Mouse (Mus musculus): ENCODE data around the gene Tmem270.
A peak's percentile ranks its signal among the peaks of the same experiment; 100 is the strongest.
"Not testable (repeated sequence)": the region's sequence is repeated elsewhere in the genome, so short reads cannot be mapped to it uniquely, and the experiment has no call there.

Gene Tmem270

DNA sequence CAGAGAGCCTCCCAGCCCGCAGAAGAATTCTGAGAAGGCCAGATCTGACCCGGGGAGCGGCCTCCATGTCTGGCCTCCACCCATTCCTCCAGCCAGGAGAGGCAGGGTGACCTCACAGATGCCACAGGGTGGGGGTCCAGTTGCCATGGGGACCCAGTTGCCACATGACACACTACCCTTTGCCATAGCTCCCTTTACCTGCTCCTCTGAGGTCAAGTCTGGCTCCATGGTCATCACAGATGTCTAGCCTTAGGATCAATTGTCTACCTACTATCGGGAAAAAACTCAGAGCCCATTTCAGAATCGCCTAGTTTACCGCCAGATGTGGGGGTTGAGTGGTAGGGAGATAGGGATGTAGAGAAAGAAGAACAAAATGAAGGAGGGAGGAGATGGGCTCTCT, at the start of gene Tmem270:
Gene Tmem270, minus strand, starts transcription at position 101 of the 400 bp plus-strand sequence.
- DNase-seq (ENCODE audit: low read depth in 1 of 2, low spot score in 2 of 2), result no peak

GRCm38 (mm10) chr5:134955491-134955890, 49.0 kb upstream of the Tmem270 start:
- no peak for DNase-seq (ENCODE audit: low read depth in 1 of 2, low spot score in 2 of 2)

DNA sequence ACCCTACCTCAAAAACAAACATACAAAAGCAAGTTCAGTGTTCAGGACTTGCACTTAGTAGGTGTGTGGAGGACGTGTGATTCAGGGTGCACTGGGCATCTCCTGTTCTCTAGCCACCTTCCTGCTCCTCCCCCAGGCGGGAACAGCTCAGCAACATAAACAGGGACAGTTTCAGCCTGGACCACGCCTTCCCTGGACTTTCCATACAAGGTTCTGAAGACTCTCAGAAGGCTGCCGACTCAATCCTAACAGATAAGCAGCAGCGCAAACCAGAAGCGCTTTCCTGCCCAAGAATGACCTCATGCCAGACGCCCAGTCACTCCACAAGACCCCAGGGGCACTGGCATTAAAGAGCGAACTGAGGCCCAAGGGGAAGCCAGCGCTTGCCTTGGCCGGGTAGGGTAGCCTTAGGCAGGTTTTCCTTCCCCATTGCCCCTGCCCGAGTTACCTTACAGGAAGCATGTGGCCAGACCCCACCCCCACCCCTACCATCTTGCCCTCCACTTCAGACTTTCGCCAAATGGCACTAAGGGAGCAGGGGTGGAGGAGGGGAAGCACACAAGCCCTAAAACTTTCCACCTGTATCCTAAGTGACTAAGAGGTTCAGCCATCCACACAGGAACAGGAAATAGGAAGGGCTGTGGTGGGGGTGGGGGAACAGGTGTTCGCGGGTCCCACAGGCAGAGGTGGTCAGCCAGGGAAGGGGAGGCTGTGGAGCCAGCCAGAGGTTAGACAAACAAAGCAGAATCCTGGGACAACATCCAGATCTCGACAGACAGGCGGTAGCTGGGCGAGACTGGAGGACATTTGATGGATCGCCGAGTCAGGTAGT, 44.7 kb upstream of the Tmem270 start:
- no peak for DNase-seq (ENCODE audit: low read depth in 1 of 2, low spot score in 2 of 2)

DNA sequence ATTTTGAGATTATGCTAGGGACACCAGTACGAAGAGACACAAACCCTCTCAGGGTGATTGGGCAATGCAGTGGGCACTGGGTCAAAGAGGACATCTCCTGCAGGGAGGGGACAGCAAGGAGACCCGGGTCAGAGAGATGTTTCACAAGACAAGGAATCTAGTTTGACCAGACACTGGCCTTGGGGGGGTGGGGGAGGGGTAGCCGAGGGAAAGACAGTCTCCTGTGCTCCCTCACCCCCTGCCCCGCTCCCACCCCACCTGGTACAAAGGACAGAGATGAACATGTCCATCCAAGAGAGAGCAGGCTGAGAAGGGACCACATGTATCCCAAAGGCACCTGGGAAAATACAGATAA, 41.5 kb upstream of the Tmem270 start:
- no peak for DNase-seq (ENCODE audit: low read depth in 1 of 2, low spot score in 2 of 2)

- DNase-seq (ENCODE audit: low read depth in 1 of 2, low spot score in 2 of 2), result no peak
These were observed 41.0 kb upstream of the Tmem270 start for GRCm38 (mm10) chr5:134947420-134948084.

- no peak for DNase-seq (ENCODE audit: low read depth in 1 of 2, low spot score in 2 of 2)
These were observed 40.3 kb upstream of the Tmem270 start, which contains the start of gene Cldn4 for GRCm38 (mm10) chr5:134946857-134947255. TSS of gene Cldn4 (minus strand) at chr5:134946934.

DNA sequence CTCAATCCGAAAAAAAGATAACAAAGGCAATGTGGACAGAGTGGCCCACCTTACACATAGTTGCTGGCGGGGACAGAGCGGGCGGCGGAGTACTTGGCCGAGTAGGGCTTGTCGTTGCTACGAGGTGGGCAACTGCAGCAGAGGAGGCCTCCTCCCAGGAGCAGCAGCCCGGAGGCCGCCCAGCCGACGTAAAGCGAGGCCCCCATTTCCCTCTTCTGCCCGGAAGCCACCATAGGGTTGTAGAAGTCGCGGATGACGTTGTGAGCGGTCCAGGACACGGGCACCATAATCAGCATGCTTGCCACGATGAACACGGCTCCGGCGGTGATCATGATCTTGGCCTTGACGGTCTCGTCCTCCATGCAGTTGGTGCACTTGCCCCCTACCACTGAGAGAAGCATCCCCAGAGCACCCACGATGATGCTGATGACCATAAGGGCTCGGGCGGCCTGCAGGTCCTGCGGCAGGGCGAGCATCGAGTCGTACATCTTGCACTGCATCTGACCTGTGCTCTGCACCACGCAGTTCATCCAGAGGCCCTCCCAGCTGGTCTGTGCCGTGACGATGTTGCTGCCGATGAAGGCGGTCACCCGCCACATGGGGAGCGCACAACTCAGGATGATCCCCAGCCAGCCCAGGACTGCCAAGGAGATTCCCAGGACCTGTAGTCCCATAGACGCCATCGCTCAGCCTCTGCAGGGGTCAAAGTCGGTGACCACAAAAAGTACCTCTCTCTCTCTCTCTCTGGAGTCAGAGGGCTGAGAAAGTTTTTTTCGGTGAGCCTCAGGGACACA, 39.7 kb upstream of the Tmem270 start:
- DNase-seq (ENCODE audit: low read depth in 1 of 2, low spot score in 2 of 2), result no peak

- DNase-seq (ENCODE audit: low read depth in 1 of 2, low spot score in 2 of 2), result no peak
These were observed 38.9 kb upstream of the Tmem270 start for GRCm38 (mm10) chr5:134945266-134945959.

- no peak for DNase-seq (ENCODE audit: low read depth in 1 of 2, low spot score in 2 of 2)
These were observed 37.6 kb upstream of the Tmem270 start for GRCm38 (mm10) chr5:134944179-134944578.

- DNase-seq (ENCODE audit: low read depth in 1 of 2, low spot score in 2 of 2), result no peak
These were observed 36.2 kb upstream of the Tmem270 start for GRCm38 (mm10) chr5:134942740-134943139.

GRCm38 (mm10) chr5:134941472-134942209, 35.1 kb upstream of the Tmem270 start:
- no peak for DNase-seq (ENCODE audit: low read depth in 1 of 2, low spot score in 2 of 2)

DNA sequence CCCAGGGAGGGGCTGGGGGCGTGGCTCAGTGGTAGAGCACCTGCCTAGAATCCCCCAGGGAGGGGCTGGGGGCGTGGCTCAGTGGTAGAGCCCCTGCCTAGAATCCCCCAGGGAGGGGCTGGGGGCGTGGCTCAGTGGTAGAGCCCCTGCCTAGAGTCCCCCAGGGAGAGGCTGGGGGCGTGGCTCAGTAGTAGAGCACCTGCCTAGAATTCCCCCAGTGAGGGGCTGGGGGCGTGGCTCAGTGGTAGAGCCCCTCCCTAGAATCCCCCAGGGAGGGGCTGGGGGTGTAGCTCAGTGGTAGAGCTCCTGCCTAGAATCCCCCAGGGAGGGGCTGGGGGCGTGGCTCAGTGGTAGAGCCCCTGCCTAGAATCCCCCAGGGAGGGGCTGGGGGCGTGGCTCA, 33.0 kb upstream of the Tmem270 start:
- not testable (repeated sequence) for DNase-seq (ENCODE audit: low read depth in 1 of 2, low spot score in 2 of 2)

DNA sequence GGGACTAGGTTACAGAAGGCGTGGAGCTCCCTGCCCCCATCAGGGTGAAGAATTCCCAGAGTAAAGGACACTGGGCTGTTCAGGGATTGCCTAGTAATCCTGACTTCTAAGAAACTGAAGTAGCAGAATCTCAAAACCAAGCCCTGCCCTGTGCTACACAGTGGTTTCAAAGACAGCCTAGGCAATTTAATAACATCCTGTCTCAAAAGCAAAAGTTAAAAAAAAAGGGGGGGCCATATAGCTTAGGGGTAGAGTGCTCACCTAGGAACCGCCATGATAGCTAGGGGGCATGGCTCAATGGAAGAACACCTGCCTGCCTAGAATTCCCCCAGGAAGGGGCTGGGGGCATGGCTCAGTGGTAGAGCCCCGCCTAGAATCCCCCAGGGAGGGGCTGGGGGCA, 32.5 kb upstream of the Tmem270 start:
- DNase-seq (ENCODE audit: low read depth in 1 of 2, low spot score in 2 of 2), result no peak

DNA sequence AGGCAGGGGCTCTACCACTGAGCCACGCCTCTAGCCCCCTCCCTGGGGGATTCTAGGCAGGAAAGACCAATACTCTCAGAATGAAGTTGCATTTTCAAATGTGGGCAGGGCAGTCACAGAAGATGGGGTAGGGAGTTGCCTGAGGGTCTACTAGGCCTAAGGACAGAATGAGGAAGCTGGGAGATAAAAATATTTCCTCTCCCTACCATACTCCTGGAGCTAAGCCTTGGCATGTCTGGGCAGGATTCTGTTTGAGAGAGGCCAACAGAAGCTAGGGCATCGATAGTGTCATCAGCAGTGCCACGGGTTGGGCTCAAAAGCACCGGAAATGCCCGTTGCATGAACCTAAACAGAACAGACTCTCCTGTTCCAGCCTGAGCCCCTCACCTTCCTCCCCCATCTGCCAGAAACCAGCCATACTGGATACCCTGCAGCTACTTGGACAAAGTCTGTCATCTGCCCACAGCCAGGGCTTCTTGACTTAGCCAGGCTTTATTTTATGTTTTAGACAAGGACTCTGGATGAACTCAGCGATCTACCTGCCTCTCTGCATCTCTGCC, 30.2 kb upstream of the Tmem270 start:
- DNase-seq (ENCODE audit: low read depth in 1 of 2, low spot score in 2 of 2), result no peak

DNA sequence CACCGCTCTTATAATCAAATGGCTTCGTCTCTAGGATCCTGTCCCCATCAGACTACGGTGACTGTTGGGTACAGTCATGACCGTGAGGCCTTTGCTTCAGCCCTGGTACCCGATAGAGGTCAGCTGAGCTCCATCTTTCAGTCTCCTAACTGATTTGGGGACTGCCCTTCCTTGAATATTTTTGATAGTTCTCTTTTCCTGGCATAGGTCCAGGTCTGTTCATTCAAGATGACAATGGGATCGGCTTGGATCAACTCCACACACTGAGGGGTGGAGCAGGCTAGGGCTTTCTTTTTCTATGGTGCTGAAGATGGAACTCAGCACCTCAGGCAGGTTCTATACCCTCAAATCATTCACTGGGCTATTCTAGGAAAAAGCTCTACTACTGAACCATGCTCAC, 29.5 kb upstream of the Tmem270 start:
- DNase-seq (ENCODE audit: low read depth in 1 of 2, low spot score in 2 of 2), result no peak

DNA sequence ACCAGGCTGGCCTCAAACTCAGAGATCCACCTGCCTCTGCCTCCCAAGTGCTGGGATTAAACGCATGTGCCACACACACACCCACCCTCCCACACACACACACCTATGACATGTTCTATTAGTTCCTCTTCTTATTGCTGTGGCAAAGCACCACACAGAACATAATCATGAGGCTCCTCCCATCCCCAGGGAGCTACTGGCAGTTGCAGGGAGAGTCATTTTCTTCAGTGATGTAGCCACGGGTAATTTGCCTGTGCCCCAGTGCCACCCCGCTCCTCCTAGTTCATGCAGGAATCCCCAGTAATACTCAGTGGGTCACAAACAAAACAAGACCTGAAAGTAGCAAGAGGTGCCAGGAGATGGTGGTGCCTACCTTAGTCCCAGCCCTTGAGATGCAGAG, 28.1 kb upstream of the Tmem270 start:
- no peak for DNase-seq (ENCODE audit: low read depth in 1 of 2, low spot score in 2 of 2)

DNA sequence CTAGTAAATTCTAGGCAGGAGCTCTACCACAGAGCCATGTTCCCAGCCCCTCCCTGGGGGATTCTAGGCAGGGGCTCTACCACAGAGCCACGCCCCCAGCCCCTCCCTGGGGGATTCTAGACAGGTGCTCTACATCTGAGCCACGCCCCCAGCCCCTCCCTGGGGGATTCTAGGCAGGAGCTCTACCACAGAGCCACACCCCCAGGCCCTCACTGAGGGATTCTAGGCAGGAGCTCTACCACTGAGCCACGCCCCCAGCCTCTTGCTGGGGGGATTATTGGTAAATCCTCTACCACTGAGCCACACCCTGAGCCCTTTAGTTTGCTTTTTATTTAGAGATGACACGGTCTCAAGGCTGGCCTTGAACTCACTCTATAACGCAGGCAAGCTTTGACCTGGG, 27.2 kb upstream of the Tmem270 start:
- not testable (repeated sequence) for DNase-seq (ENCODE audit: low read depth in 1 of 2, low spot score in 2 of 2)

DNA sequence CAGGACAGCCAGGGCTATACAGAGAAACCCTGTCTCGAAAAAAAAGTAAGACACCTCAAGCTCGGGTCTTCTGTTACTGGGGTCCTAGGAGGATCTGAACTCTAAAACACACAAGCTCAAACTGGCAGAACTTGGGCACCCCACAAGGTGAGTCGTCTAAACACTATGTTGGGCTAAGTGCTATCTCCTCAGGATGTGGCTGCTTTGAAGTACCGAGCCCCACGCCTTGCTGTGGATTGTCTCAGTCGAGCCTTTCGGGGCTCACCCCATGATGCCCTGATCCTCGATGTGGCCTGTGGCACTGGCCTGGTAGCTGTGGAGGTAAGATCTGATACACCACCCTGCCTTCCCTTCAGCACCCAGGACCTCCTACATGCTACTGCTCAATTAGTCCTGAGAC, 26.7 kb upstream of the Tmem270 start:
- DNase-seq (ENCODE audit: low read depth in 1 of 2, low spot score in 2 of 2), result no peak

DNA sequence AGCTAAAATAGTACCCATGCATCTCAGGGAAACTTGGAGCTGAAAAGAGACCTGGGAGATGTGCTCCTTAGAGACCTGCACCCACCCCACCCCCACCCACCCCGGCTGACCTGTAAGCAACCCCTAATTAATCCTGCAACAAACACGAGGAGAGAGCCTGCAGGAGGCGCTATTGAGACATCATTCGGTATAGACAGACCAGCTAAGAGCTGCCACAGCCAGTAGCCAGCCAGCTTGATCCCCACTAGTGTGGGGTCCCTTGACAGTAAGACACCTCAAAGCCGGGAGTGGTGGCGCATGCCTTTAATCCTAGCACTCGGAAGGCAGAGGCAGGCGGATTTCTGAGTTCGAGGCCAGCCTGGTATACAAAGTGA, 26.4 kb upstream of the Tmem270 start:
- peak in 1 of 2 experiments; percentile 33 for DNase-seq (ENCODE audit: low read depth in 1 of 2, low spot score in 2 of 2)

DNA sequence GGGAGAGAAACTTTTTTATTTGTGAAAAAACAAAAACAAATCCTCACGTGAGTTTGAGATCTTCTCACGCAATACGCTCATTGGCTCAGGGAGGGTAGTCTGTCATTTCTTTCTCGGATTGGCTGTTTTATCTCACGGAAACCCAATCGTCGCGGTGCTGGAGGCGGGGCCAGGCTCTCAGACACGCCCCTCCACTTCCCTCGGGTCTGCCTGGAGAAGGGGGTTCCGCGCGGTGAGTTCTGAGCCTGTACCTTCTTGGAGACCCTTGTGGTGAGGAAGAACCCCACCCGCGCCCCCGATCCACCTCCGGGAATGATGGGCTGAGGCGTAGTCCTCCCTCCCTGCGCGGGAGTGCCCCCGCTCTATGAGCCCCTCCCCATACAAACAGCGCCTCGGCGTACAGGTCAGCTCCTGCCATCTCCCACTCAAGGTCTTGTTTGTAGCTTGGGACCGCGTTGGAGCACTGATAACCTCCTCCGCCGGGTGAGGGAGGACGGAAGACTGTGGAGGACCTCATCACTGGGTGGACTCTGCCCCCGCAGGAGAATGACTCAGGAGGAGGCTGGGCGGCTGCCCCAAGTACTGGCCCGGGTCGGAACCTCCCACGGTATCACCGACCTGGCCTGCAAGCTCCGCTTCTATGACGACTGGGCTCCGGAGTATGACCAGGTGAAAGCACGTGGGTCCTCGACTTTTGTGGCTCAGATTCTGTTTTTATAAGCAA, 25.8 kb upstream of the Tmem270 start, which contains the start of gene Mettl27:
Gene Mettl27, plus strand, starts transcription at position 190 of the 724 bp plus-strand sequence.
- DNase-seq (ENCODE audit: low read depth in 1 of 2, low spot score in 2 of 2), result peak; percentile 51 to 73

Measured in monocyte, adult 2 months (primary cell).